Mouse (Mus musculus): ENCODE measurements around the gene Vdac1. TPM values are rescaled to one million over a fixed set of nuclear protein-coding genes. Genes with fewer than 3 reads are reported as not detected.

The Vdac1 gene
- polyA plus RNA-seq, 1 experiment from 2014 or later, result 280 TPM

GRCm38 (mm10) chr11:52335924-52336323 is 24.7 kb upstream of the Vdac1 start:
- no peaks in the 10 kb centered on the region for H3K27me3 ChIP-seq
- no peak overlapping the region for H3K27ac ChIP-seq
- no peaks in the 10 kb centered on the region for H3K36me3 ChIP-seq
- no peak for ATAC-seq (ENCODE audit: insufficient number of reproducible peaks, low FRiP score, low TSS enrichment, low read depth)
- H3K4me2 ChIP-seq, result no peak overlapping the region
- WGBS, result 64% methylated on average over 7 of the region's 7 CpGs
- H3K4me3 ChIP-seq, result no peak overlapping the region
- no peak overlapping the region for H3K9ac ChIP-seq
- no peaks in the 10 kb centered on the region for H3K9me3 ChIP-seq
- H3K4me1 ChIP-seq, result peaks cover 6% of the 10 kb centered on the region; the same call in 1 of the 2 replicates

- Histone ChIP-seq H3K9me3 (no peaks in the 10 kb centered on the region), H3K27me3 (no peaks in the 10 kb centered on the region), H3K27ac (no peak overlapping the region), H3K36me3 (no peaks in the 10 kb centered on the region), H3K4me3 (no peak overlapping the region), H3K9ac (no peak overlapping the region), H3K4me1 (peaks cover 6% of the 10 kb centered on the region; the same call in 1 of the 2 replicates), H3K4me2 (no peak overlapping the region)
- 61% methylated on average over 10 of the region's 10 CpGs for WGBS
- no peak for ATAC-seq (ENCODE audit: insufficient number of reproducible peaks, low FRiP score, low TSS enrichment, low read depth)
These were observed 22.9 kb upstream of the Vdac1 start for GRCm38 (mm10) chr11:52337651-52338295.

- no peak overlapping the region for H3K27ac ChIP-seq
- ATAC-seq (ENCODE audit: insufficient number of reproducible peaks, low FRiP score, low TSS enrichment, low read depth), result no peak
- no peaks in the 10 kb centered on the region for H3K27me3 ChIP-seq
- no peak overlapping the region for H3K9ac ChIP-seq
- H3K36me3 ChIP-seq, result no peaks in the 10 kb centered on the region
- H3K4me1 ChIP-seq, result peaks cover 3% of the 10 kb centered on the region; the same call in 1 of the 2 replicates
- H3K4me3 ChIP-seq, result no peak overlapping the region
- 82% methylated on average over 3 of the region's 3 CpGs for WGBS
- H3K4me2 ChIP-seq, result no peak overlapping the region
- H3K9me3 ChIP-seq, result no peaks in the 10 kb centered on the region
These were observed 22.3 kb upstream of the Vdac1 start for GRCm38 (mm10) chr11:52338351-52338750.

GRCm38 (mm10) chr11:52339098-52339497 is 21.6 kb upstream of the Vdac1 start:
- H3K36me3 ChIP-seq, result no peaks in the 10 kb centered on the region
- no peak overlapping the region for H3K9ac ChIP-seq
- H3K27ac ChIP-seq, result no peak overlapping the region
- no peak overlapping the region for H3K4me2 ChIP-seq
- no peaks in the 10 kb centered on the region for H3K27me3 ChIP-seq
- no peak for ATAC-seq (ENCODE audit: insufficient number of reproducible peaks, low FRiP score, low TSS enrichment, low read depth)
- peaks cover 2% of the 10 kb centered on the region; the same call in 1 of the 2 replicates for H3K4me1 ChIP-seq
- no peaks in the 10 kb centered on the region for H3K9me3 ChIP-seq
- WGBS, result 91% methylated on average over 4 of the region's 4 CpGs
- no peak overlapping the region for H3K4me3 ChIP-seq

- Histone ChIP-seq H3K27ac (no peak overlapping the region), H3K9me3 (no peaks in the 10 kb centered on the region), H3K4me2 (no peak overlapping the region), H3K27me3 (no peaks in the 10 kb centered on the region), H3K9ac (no peak overlapping the region), H3K4me1 (peaks cover 2% of the 10 kb centered on the region; the same call in 1 of the 2 replicates), H3K4me3 (no peak overlapping the region), H3K36me3 (no peaks in the 10 kb centered on the region)
- ATAC-seq (ENCODE audit: insufficient number of reproducible peaks, low FRiP score, low TSS enrichment, low read depth), result no peak
- WGBS, result 90% methylated on average over 12 of the region's 12 CpGs
These were observed 21.1 kb upstream of the Vdac1 start for GRCm38 (mm10) chr11:52339512-52339911.

DNA sequence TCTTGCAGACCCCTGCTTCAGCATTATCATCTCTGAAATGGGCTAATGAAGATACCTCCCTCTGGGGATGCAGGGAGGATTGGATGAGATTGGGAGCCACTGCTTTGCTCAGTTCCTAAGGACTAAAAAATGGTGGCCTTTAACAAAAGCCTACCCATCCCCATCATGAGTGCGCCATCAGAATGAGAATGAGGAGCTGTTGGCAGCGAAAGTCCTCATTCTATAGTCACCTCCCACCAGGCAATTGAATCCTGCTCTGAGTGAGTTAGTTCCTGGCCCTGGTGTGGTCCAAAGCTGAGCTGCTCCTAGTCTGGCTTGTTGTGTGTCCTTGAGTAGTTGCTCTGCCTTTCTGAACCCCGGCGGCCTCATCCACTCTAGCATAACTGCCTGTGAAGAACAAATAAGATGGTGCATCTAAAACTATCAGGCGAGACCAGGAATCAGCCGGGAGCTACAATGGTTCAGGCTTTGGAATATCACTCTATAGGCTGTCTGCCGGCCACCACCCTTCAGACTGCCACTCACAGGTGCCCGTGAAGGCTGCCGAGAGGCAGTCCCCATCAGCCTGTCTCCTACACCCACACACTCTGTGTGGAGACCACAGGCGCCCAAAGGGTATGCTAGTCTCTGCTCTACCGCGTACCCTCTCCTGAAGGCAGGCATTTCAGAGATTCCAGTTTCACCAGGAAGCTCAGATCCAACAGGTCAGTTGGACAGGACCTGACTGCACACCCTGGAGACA is 20.4 kb upstream of the Vdac1 start:
- no peak overlapping the region for H3K4me3 ChIP-seq
- ATAC-seq (ENCODE audit: insufficient number of reproducible peaks, low FRiP score, low TSS enrichment, low read depth), result no peak
- no peaks in the 10 kb centered on the region for H3K9me3 ChIP-seq
- no peaks in the 10 kb centered on the region for H3K36me3 ChIP-seq
- no peak overlapping the region for H3K9ac ChIP-seq
- no peak overlapping the region for H3K4me2 ChIP-seq
- H3K27me3 ChIP-seq, result no peaks in the 10 kb centered on the region
- H3K4me1 ChIP-seq, result peaks cover 2% of the 10 kb centered on the region; the same call in 1 of the 2 replicates
- no peak overlapping the region for H3K27ac ChIP-seq
- WGBS, result 86% methylated on average over 12 of the region's 12 CpGs

- no peak overlapping the region for H3K27ac ChIP-seq
- H3K27me3 ChIP-seq, result no peaks in the 10 kb centered on the region
- peaks cover 8% of the 10 kb centered on the region; the same call in 1 of the 2 replicates for H3K4me1 ChIP-seq
- no peak overlapping the region for H3K9ac ChIP-seq
- 50% methylated on average over 9 of the region's 9 CpGs for WGBS
- H3K4me3 ChIP-seq, result no peak overlapping the region
- H3K4me2 ChIP-seq, result no peak overlapping the region
- no peaks in the 10 kb centered on the region for H3K9me3 ChIP-seq
- H3K36me3 ChIP-seq, result no peaks in the 10 kb centered on the region
- no peak for ATAC-seq (ENCODE audit: insufficient number of reproducible peaks, low FRiP score, low TSS enrichment, low read depth)
These were observed 19.7 kb upstream of the Vdac1 start for GRCm38 (mm10) chr11:52341001-52341400.

DNA sequence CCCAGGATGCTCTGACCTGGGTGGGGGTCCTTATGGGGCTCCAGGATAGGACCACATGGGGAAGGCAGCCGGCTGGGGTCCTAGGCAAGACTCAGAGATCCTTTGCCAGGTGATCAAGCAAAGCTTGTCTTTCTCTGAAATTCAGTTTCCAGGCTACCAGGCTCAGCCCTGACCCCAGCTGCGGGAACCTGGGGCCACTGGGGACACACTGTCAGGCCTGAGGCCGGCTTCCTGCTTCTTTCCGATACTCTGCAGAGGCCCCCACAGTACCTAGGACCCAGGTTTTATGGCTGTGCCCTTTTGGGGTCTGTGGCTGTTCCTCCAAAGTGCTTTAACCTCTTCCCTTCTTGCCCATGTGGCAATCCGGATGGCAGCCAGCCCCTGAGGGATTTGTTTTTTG is 19.2 kb upstream of the Vdac1 start:
- WGBS, result 66% methylated on average over 5 of the region's 5 CpGs
- no peak overlapping the region for H3K4me2 ChIP-seq
- H3K4me3 ChIP-seq, result no peak overlapping the region
- no peak overlapping the region for H3K9ac ChIP-seq
- peaks cover 10% of the 10 kb centered on the region; the same call in 1 of the 2 replicates for H3K4me1 ChIP-seq
- H3K27ac ChIP-seq, result no peak overlapping the region
- H3K36me3 ChIP-seq, result no peaks in the 10 kb centered on the region
- no peak for ATAC-seq (ENCODE audit: insufficient number of reproducible peaks, low FRiP score, low TSS enrichment, low read depth)
- no peaks in the 10 kb centered on the region for H3K27me3 ChIP-seq
- H3K9me3 ChIP-seq, result no peaks in the 10 kb centered on the region

DNA sequence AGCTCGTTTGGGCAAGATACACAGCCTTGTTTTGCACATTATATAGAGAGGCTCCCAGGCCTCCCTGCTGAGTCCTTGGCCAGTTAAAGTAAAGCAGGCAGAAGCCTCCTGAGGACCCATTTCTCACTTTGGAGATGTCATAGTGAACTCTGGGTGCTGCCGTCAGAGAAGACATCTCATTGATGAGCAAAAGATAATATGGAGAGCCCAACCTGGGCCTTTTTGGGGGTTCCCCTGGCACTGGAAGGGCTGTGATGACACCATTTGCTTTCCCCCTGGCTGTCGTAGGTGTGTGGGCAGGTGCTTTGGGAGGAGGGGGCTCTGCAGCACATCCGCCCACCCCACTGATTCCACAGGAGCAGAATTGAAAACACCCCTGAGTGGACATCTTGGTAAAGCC is 18.4 kb upstream of the Vdac1 start:
- Histone ChIP-seq H3K9me3 (no peaks in the 10 kb centered on the region), H3K9ac (no peak overlapping the region), H3K4me1 (peaks cover 10% of the 10 kb centered on the region; the same call in 1 of the 2 replicates), H3K27ac (no peak overlapping the region), H3K4me3 (no peak overlapping the region), H3K27me3 (no peaks in the 10 kb centered on the region), H3K4me2 (no peak overlapping the region), H3K36me3 (no peaks in the 10 kb centered on the region)
- no peak for ATAC-seq (ENCODE audit: insufficient number of reproducible peaks, low FRiP score, low TSS enrichment, low read depth)
- WGBS, result 78% methylated on average over 4 of the region's 4 CpGs

DNA sequence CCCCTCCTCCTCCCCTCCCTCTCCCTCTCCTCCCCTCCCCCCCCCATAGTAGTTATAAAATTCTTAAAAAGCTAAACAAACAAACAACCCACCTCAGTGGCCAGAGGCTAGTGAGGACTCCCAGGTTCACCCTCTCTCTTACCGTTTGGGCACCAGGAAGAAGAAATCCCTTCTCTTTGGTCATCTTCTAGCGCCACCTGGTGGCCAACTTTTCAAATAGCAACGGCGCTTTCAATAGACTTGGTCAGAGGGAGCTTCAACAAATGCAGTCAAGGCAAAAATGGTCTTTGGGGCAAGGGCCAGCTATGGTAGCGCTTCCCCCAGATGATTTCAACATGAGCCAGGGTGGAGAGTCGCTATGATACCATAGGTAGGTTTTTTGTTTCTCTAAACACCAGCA is 17.5 kb upstream of the Vdac1 start:
- Histone ChIP-seq H3K9ac (no peak overlapping the region), H3K27me3 (no peaks in the 10 kb centered on the region), H3K4me1 (peaks cover 10% of the 10 kb centered on the region; the same call in 1 of the 2 replicates), H3K27ac (no peak overlapping the region), H3K36me3 (no peaks in the 10 kb centered on the region), H3K4me3 (no peak overlapping the region), H3K4me2 (no peak overlapping the region), H3K9me3 (no peaks in the 10 kb centered on the region)
- ATAC-seq (ENCODE audit: insufficient number of reproducible peaks, low FRiP score, low TSS enrichment, low read depth), result no peak
- WGBS, result 2% methylated on average over 6 of the region's 6 CpGs

- H3K4me2 ChIP-seq, result no peak overlapping the region
- 78% methylated on average over 12 of the region's 12 CpGs for WGBS
These were observed 15.5 kb upstream of the Vdac1 start for GRCm38 (mm10) chr11:52344991-52345777.

More at GRCm38 (mm10) chr11:52344991-52345777, 15.5 kb upstream of the Vdac1 start:
- no peak overlapping the region for H3K4me3 ChIP-seq
- ATAC-seq (ENCODE audit: insufficient number of reproducible peaks, low FRiP score, low TSS enrichment, low read depth), result no peak
- no peaks in the 10 kb centered on the region for H3K27me3 ChIP-seq
- H3K9ac ChIP-seq, result no peak overlapping the region
- peaks cover 8% of the 10 kb centered on the region; the same call in 1 of the 2 replicates for H3K4me1 ChIP-seq
- H3K27ac ChIP-seq, result no peak overlapping the region
- no peaks in the 10 kb centered on the region for H3K9me3 ChIP-seq
- H3K36me3 ChIP-seq, result no peaks in the 10 kb centered on the region
